Mouse (Mus musculus): ENCODE data around the gene Gpx4.

Gene Gpx4

DNA sequence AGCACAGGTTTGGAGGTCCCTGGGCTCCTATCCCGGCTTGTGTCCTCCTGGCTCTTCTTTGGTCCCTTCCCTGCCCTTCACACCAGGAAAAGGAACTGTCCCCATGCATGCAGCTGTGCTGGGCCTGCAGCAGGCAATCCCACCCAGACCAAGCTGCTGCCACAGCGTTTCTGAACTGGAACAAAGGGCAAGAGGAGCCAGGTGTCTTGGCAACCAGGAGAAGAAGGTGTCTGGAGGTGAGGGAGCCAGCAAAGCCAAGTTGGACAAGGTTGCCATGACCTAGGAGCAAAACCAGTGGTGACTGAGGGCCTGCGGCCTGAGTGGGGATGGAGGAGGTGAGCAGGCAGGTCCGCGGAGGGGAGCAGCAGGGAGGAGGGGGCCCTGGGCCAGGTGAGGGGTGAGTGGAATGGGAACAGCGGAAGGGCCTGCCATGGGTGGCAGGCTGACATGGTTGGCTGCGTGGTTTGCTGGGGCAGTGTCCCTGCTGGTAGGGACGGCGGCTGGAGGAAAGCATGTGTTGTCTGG lies at the start of gene Gpx4:
Gene Gpx4, plus strand, starts transcription at position 126 of the 525 bp plus-strand sequence.
- in situ Hi-C loops (cut with MseI, MboI), result no loop called here

DNA sequence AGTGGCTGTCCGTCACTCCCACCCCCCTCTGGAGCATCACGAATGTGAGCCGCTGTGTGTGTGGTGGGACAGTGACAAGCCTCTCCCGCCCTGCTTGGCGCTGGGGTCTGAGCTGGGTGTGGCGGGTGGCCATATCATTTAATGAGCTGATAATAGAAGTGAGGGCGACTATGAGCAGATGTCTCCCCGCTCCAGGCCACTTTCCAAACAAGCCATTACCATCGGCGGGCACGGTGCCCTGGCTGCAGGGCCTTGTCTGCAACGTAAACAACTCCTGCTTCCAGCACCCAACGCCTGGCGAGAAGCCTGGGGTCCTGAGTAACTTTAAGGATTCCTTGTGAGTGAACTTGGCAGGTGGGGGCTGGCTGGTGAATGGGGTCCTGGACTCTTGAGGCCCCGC lies 49.1 kb upstream of the Gpx4 start:
- in situ Hi-C loops (cut with MseI, MboI), result no loop called here

DNA sequence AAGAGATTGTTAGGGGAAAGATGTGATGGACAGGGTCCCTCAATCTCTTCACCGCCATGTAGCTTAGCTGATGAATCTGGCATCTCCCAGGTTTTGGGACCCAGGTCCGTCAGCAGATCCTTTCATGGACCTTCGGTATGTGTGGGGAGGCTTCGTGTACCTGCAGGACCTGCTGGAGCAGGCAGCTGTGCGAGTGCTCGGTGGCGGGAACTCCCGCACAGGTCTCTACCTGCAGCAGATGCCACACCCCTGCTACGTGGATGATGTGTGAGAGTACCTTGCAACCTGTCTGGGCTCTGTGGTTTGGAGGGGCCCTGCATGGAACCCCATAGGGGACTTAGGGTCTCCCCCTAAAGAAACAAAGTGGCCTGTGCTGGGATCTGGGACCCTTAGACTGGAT lies 45.0 kb upstream of the Gpx4 start:
- in situ Hi-C loops (cut with MseI, MboI), result no loop called here

DNA sequence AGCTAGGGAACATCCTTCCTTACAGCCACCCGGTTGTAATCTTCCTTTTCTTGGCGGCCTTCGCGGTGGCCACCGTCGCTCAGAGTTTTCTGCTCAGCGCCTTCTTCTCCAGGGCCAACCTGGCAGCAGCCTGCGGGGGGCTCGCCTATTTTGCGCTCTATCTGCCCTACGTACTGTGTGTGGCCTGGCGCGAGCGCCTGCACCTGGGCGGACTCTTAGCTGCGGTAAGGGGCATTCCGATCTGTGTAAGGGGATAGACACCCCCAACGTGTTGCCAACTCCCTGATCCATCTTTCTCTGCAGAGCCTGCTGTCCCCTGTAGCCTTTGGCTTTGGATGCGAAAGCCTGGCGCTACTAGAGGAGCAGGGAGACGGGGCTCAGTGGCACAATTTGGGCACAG lies 44.1 kb upstream of the Gpx4 start:
- in situ Hi-C loops (cut with MseI, MboI), result no loop called here

DNA sequence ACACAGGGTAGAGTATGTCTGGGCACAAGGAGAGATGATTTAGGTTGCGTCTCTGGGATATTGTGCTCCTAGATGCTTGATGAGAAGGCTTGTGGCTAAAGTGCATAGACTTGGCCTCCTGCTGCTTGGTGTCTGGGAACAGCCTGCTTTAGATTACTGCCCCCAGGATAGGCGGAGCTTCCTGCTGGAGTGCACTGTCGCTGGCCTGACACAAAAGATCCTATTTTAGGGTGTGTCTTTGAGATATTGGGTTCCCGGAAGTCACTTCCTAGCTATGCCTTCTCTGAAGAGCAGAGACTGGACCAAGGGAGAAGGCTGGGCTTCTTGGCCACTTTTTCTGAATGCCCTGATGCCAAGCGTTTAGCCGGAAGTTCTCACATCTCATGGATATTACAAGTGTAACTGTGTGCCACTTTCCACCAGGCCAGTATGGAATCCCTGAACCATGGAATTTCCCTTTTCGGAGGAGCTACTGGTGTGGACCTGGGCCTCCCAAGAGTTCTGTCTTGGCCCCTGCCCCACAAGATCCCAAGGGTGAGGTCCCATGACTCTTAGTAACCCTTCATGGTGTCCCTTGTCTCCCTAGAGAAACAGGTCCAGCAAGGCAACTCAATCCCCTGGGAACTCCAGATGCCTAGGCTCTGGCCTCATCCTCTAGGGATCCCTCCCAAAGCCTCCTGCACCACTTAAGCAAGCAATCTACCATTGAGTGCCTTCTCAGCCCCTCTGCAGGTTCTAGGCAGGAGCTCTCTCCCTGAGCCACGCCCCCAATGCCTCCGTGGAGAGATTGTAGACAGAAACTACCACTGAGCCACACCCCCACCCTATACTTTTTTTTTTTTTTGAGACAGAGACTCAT lies 43.4 kb upstream of the Gpx4 start:
- in situ Hi-C loops (cut with MseI, MboI), result no loop called here

DNA sequence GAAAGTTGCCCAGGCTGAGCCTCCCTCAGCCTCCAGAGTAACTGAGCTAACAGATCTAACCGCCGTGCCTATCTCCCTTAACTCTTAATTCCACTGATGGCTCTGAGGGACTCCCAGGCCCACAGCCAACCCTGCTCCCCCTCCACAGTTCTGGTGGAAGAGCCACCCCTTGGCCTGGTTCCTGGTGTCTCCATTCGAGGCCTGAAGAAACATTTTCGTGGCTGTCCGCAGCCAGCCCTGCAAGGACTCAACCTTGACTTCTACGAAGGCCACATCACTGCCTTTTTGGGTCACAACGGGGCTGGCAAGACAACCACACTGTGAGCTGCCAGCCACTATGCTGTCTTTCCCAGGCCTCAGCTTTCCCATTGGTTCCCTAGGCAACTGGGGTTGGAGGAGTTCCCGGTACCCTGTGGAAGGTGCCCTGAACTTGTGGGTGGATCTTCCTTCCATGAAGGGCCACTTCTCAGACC lies 42.7 kb upstream of the Gpx4 start:
- in situ Hi-C loops (cut with MseI, MboI), result no loop called here

DNA sequence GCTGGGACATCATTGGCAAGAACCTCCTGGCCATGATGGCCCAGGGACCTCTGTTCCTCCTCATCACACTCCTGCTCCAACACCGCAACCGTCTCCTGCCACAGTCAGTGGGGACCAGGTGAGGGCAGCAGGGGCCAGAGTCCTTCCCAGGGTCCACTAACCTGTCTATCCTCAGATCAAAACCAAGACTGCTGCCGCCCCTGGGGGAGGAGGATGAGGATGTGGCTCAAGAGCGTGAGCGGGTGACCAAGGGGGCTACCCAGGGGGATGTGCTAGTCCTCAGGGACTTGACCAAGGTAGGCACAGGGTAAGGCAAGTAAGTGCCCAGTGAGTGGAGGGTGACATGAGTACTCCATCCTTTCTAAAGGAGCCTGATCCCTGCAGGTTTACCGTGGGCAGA lies 35.2 kb upstream of the Gpx4 start:
- in situ Hi-C loops (cut with MseI, MboI), result no loop called here

DNA sequence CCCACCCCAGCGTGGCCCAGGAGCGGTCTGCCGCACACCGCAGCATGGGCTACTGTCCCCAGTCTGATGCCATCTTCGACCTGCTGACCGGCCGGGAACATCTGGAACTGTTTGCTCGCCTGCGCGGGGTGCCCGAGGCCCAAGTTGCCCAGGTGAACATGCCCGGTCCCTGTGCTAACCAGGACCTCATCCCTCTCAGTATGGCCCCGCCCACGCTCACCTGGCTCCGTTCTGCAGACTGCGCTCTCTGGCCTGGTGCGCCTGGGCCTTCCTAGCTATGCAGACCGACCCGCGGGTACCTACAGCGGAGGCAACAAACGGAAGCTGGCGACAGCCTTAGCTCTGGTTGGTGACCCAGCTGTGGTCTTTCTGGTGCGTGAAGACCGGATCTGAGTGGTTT lies 33.4 kb upstream of the Gpx4 start:
- in situ Hi-C loops (cut with MseI, MboI), result no loop called here

DNA sequence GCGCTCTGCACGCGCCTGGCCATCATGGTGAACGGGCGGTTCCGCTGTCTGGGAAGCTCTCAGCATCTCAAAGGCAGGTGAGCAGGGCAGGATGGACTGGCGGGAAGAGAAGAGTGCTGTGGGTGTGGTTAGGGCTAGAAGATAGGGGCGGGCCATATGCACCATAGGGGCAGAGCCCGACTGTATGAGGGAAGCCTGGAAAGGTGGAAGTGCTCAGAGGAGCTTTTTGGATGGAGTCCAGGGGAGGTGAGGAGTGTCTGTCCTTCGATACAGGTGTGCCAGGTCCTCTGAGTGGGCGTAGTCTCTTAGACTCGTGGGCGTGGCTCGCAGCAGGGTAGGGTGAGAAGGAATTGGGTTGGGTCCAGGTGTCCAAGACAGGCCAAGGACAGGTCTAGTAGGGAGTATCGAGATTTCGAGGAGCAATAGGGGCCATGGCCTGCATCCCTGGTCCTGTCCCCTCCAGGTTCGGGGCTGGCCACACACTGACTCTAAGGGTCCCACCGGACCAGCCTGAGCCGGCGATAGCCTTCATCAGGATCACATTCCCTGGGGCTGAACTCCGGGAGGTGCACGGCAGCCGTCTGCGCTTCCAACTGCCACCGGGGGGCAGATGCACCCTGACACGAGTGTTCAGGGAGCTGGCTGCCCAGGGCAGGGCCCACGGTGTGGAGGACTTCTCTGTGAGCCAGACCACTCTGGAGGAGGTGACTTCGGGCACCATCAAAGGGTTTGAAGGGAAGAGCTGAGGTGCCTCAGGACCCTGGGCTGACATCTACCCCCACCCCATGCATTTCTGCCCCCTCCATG lies 32.3 kb upstream of the Gpx4 start:
- in situ Hi-C loops (cut with MseI, MboI), result no loop called here

DNA sequence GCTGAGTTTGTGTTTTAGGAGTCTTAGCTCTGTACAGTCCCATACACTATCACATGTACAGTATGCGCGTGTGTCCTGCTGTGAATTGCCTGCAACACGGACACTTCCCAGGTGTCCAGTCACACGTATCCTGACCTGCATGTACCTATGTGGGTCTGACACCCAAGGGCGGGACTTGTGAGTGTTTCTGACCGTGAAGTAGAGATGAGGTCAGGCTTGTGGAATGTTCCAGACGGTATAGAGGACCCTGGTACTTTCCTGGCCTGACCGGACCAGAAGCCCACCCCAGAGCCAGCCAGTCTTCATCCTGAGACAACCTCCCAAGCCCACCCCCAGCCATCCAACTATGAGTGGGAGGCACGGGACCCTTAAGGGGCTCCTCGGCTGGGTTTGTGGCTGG lies 31.4 kb upstream of the Gpx4 start:
- in situ Hi-C loops (cut with MseI, MboI), result no loop called here

DNA sequence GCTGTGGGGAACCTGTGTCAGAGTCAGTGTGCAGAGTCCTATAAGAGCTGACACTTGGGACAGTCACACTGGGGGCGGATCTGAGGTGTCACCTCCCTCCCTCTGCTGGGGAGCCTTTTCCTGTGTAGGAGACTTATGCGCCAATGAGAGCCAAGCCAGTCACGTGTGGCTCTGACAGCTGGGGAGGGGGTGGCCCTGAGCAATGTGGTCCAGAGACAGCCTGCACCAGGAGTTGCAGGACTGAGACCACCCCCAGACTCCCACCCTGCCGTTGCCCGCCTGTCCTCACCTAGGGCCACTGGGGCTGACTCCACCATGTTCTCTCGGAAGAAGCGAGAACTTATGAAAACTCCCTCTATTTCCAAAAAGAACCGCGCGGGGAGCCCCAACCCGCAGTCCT lies 30.5 kb upstream of the Gpx4 start, which contains the start of gene Arhgap45:
Gene Arhgap45, plus strand, starts transcription at position 143 of the 400 bp plus-strand sequence.
- in situ Hi-C loops (cut with MseI, MboI), result no loop called here

DNA sequence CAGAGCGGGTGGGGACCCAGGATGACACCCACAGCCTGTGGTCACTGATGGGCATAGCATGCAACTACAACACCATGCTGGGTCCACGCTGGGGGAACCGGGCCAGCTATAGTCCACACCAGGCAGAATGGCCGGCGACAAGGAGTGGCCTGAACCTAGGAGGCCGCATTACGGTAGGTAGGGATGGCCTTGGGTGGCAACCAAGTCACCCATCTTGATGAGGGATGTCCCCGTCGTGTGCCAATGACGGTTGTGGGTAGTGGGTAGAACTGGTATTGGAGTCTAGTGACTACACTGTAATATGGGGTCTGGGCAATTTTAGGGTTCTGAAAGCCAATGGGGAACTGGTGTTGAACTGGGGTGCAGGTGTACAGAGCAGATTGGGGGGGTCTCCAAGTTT lies 30.0 kb upstream of the Gpx4 start:
- in situ Hi-C loops (cut with MseI, MboI), result no loop called here

DNA sequence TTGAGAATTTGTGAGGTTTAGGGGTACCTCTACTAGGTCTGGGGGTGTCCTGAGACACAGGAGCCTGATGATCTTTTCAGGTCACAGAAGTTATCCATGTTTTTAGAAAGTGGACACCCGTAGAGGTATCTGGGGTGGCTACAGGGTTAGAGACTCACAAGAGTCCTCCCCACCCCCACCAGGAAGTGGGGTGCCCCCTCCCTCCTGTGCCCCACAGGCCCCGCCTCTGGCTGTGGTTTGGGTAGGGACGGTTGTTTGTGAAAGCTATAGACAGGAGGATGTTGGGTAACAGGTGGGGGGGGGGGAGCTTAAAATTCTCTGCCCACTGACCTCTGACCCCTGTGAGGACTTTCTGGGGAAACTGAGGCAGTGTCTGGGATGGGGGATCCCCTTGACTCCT lies 29.6 kb upstream of the Gpx4 start:
- in situ Hi-C loops (cut with MseI, MboI), result no loop called here

DNA sequence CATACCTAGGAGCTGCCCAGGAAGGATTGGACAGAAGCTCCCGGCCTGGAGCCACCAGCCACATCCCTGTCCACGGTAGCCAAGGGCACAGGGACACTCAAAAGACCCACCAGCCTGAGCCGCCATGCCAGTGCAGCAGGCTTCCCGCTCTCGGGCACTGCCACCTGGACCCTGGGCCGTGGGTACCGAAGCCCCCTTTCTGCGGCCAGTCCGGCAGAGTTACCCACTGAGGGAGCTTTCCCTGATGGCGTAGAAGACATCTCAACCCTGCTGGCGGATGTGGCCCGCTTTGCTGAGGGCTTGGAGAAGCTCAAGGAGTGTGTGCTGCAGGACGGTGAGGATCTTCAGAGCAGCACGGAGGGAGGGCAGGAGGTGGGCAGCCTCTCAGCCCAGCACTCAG lies 29.2 kb upstream of the Gpx4 start:
- in situ Hi-C loops (cut with MseI, MboI), result no loop called here

DNA sequence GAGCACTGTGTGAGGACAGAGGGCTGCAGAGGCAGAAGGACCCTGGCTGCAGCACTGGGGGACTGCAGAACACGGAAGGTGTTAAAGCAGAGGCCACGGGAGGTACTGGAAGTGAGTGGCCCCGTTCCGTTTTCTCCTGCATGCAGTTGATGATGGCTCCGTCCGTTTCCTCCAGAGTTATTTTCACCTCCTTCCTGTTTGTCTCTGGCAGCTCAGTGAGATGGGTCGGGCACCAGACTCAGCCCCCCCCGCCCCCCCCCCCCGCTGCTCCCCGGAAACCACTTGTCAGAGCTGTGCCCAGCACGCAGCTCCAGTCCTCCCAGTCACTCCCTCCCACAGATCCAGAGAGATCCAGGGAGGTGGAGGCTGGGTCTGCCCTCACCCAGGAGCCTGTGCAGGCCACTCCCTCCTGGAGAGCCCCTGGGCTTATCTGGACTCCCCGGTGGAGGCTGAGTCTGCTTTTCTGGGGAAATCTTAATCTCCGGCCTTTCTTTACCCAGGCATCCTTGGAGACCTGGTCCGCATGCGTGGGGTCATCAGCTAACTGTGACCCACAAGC lies 28.1 kb upstream of the Gpx4 start:
- in situ Hi-C loops (cut with MseI, MboI), result no loop called here

DNA sequence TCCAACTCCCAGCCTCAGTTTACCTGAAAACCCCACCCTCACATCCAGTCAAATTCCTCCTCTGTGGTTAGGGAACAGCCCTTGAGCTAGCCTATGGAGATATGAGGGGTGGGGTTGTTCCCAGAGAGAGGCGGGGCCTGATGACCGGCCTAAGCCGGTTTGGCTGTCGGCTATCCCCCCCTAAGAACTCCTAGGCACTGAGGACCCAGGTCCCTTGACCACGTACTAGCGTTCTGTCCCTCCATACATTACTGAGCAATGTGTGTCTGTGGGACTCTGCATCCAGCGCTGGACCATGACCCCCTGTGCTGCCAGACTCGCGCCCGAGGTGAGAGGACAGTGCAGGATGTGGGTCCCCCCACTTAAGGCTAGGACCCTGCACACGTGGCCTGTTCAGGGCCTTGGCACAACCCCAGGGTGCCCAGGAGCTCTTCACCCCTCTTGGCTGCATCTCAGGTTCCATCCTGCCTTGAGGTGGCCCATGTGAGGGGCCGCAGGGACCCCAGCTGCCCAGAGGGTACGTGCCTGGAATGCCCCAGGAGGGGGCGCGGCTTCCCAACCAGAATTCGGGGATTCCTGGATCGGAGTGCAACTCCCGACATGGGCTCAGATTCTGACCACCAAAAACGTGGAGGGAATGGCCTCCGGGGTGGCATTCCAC lies 27.4 kb upstream of the Gpx4 start:
- in situ Hi-C loops (cut with MseI, MboI), result no loop called here

DNA sequence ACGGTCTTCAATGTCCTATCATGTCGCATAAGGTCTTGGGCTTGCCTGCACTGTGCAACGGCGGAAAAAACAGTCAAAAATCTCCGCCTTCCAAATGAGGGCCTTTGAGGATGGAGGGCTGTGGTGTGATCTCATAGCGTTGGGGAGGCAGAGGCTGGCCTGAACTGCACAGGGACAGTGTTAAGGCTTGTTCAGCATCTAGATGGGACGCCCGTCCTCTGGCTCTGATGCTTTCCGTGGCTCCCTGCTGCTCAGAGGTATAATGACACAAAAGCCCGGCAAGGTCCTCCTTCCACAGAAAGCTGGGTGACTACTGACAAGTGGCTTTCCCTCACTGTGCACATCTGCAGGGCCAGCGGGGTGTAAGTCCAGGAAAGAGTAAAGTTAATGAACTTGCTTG lies 26.8 kb upstream of the Gpx4 start:
- in situ Hi-C loops (cut with MseI, MboI), result no loop called here

DNA sequence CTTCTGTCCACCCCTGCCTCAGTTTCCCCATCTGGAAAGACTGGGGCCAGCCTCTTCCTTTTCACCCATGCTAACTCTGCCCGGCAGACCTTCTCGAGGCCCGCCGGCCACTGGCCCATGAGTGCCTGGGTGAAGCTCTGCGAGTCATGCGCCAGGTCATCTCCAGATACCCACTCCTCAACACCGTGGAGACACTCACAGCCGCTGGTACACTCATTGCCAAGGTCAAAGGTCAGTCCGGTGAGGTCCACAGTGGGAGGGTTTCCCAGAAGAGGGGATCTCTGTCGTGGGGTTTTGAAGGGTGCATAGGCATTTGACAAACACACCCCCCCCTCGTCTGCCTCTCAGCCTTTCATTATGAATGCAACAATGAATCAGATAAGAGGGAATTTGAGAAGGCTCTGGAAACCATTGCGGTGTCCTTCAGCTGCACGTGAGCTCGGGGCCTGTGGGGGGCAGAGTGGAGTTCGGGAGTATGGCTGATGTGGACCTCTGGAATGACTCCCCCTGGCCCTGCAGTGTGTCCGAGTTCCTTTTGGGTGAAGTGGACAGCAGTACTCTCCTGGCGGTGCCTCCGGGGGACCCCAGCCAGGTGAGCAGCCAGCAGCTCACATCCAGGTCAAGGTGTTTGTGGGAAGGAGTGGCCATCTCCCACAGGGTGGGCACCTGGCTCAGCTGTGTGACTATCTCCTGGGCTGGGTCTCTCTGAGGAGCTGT lies 26.2 kb upstream of the Gpx4 start:
- in situ Hi-C loops (cut with MseI, MboI), result no loop called here

DNA sequence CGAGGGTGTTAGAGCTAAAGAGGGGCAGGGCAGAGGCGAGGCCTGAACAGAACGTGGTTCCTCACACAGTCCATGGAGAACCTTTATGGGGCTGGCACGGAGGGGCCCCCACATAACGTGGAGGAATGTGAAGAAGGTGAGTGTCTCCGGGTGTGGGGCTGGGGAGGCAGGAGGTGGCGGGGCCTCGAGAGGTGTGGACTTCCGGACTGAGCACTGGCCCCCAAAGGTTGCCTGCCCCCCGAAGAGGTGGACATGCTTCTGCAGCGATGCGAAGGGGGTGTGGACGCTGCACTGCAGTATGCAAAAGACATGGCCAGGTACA lies 25.7 kb upstream of the Gpx4 start:
- in situ Hi-C loops (cut with MseI, MboI), result no loop called here

DNA sequence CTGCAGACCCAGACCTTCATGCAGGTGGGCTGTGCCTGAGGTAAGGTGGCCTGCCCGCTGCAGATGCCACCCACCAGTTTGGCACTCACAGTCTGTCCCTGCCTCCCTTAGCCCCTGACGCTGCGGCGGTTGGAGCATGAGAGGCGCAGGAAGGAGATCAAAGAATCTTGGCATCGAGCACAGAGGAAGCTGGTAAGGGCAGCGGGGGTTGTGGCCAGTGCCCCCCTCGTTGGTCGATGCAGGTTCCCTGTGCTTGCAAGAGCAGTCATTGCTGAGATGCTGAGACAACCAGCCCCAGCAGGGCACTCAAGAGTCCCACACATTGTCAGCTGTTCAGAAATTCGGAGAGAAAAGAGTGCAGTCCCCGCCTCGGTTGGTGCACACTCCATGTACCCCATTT lies 24.8 kb upstream of the Gpx4 start:
- in situ Hi-C loops (cut with MseI, MboI), result no loop called here

DNA sequence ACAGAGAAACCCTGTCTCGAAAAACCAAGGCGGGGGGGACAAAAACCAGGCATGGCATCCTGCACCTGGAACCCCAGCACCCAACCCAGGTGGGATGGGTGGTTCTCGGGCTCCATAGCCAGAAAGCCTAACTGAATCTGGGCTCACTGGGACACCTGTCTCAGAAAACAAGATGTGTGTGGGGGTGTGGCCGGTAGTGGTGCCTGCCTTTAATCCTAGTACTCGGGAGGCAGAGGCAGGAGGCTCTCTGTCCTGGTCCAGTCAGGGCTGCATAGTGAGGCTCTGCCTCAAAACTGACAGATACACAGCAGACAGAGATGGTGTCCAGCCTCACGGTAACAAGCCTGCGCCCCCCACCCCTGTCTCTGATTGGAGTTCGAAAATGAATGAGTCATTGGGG lies 24.2 kb upstream of the Gpx4 start:
- in situ Hi-C loops (cut with MseI, MboI), result no loop called here

Data from mouse trophoblast stem cell (cell line).